Mouse (Mus musculus): ENCODE results near the gene Psme2b.
"Not testable (repeated sequence)": the region's sequence is repeated elsewhere in the genome, so short reads cannot be mapped to it uniquely, and the experiment has no call there.

DNA sequence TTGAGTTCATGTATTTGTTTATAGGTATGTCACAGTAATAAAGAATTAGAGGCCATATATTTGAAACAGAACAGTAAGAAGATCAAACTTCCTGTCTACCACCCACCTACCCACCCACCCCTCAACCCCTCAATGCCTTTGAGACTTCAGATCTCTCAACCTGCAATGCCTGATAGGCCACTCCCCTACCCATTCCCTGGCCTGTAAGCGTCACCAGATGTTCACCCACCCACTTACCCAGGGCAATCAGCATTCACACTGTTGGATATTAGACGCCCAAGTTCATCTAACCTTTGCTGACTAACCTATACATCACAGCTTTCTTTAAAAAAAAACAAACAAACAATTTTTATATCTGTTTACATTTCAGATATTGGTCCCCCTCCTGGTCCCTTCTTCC, 44.0 kb upstream of the Psme2b start:
- not testable (repeated sequence) for TF ChIP-seq POLR2A (IDR thresholded peaks at IDR 0.05; ENCODE audit: insufficient read length, low read depth); REST (IDR thresholded peaks at IDR 0.05; ENCODE audit: insufficient read depth, insufficient read length); MYOD1 (IDR thresholded peaks at IDR 0.05; ENCODE audit: control insufficient read depth in 1 of 3, insufficient read length in 2 of 3, low read depth in 2 of 3); TCF3 (IDR thresholded peaks at IDR 0.05; ENCODE audit: insufficient read length, low read depth); USF1 (IDR thresholded peaks at IDR 0.05; ENCODE audit: low read depth)
